Mouse (Mus musculus) CH12.LX (cell line): ENCODE measurements at regions not wholly inside any gene's neighbourhood (a gene's known extent, or its start where the extent isn't known, plus 50 kb on each side); places are given as distances from the start of the nearest gene placed in this dataset.

Experiments used
- DNase-seq: peaks from one replicate; pipeline ENCODE4 v3.0.0-alpha.2; 2013; ENCODE audit errors: extremely low read depth
- H3K27ac ChIP-seq: 2 replicates; pipeline ENCODE4 v1.5.1; 2012; ENCODE audit warnings: low read depth, mild to moderate bottlenecking, control low read depth, moderate library complexity; ENCODE audit not compliant: insufficient read depth
- H3K27me3 ChIP-seq: replicated peaks from 2 replicates; pipeline ENCODE3; 2012; ENCODE audit warnings: inconsistent platforms
- H3K36me3 ChIP-seq, 2 experiments: replicated peaks in 1 of 2; 2 replicates each; pipeline versions ENCODE3 to v1.6.1; 2012; ENCODE audit warnings: inconsistent platforms in 1 of 2, low read length in 1 of 2, mild to moderate bottlenecking in 1 of 2, mixed read lengths in 1 of 2, moderate library complexity in 1 of 2; ENCODE audit not compliant: control insufficient read depth in 1 of 2, insufficient read depth in 1 of 2
- H3K4me1 ChIP-seq, 2 experiments: 2 replicates each; pipeline ENCODE4 v1.6.1; 2012; ENCODE audit warnings: inconsistent platforms in 1 of 2, moderate library complexity in 1 of 2; ENCODE audit not compliant: insufficient read depth in 2 of 2, control insufficient read depth in 1 of 2
- H3K4me2 ChIP-seq: 2 replicates; pipeline ENCODE4 v1.6.1; 2012; ENCODE audit warnings: low read depth, mild to moderate bottlenecking, control low read depth; ENCODE audit not compliant: poor library complexity, insufficient read depth, severe bottlenecking
- H3K4me3 ChIP-seq, 3 experiments: fragments of 150-350 bp in 1 of 3; sonication (generic) in 1 of 3; replicated peaks in 1 of 3; 2 replicates each; pipeline versions ENCODE3 to v1.5.1; 2011 to 2012; ENCODE audit warnings: low read depth in 2 of 3, low read length in 2 of 3, mild to moderate bottlenecking in 2 of 3, moderate library complexity in 2 of 3, control low read depth in 1 of 3, improper control_type of control experiment in 1 of 3, inconsistent platforms in 1 of 3, mixed read lengths in 1 of 3; ENCODE audit not compliant: poor library complexity in 1 of 3
- H3K79me2 ChIP-seq: replicated peaks from 2 replicates; pipeline ENCODE4 v1.6.1; 2012; ENCODE audit warnings: mild to moderate bottlenecking, moderate library complexity; ENCODE audit not compliant: control insufficient read depth, poor library complexity, insufficient read depth, severe bottlenecking; ENCODE audit errors: extremely low read depth
- H3K9ac ChIP-seq: 2 replicates; pipeline ENCODE4 v1.6.1; 2012; ENCODE audit warnings: low read depth, mild to moderate bottlenecking, control low read depth, moderate library complexity; ENCODE audit not compliant: insufficient read depth
- H3K9me3 ChIP-seq: replicated peaks from 2 replicates; pipeline ENCODE3; 2012; ENCODE audit warnings: low read length, inconsistent platforms, mixed read lengths
- BHLHE40 ChIP-seq: IDR thresholded peaks from 2 replicates; pipeline ENCODE4 v1.6.1; 2011; ENCODE audit warnings: mild to moderate bottlenecking, low read depth, low read length, improper control_type of control experiment
- CHD1 ChIP-seq: IDR thresholded peaks from 2 replicates; pipeline ENCODE4 v1.6.1; 2012; ENCODE audit warnings: low read depth, low read length, improper control_type of control experiment, inconsistent platforms
- CHD2 ChIP-seq: IDR thresholded peaks from 2 replicates; pipeline ENCODE4 v1.6.1; 2011; ENCODE audit warnings: low read length, improper control_type of control experiment
- CTCF ChIP-seq, 2 experiments: IDR thresholded peaks in 1 of 2; conservative IDR thresholded peaks in 1 of 2; 2 replicates each; pipeline ENCODE4 v1.5.1; 2011 to 2012; ENCODE audit warnings: low read depth in 2 of 2, low read length in 2 of 2, improper control_type of control experiment in 1 of 2, inconsistent platforms in 1 of 2, mild to moderate bottlenecking in 1 of 2, moderate library complexity in 1 of 2
- E2F4 ChIP-seq: IDR thresholded peaks from 2 replicates; pipeline ENCODE4 v1.6.1; 2011; ENCODE audit warnings: low read depth, low read length, improper control_type of control experiment; ENCODE audit not compliant: insufficient replicate concordance
- ELF1 ChIP-seq: IDR thresholded peaks from 2 replicates; pipeline ENCODE4 v1.6.1; 2014; ENCODE audit warnings: low read depth, mild to moderate bottlenecking, inconsistent platforms, low read length, improper control_type of control experiment
- EP300 ChIP-seq: IDR thresholded peaks from 2 replicates; pipeline ENCODE4 v1.6.1; 2011; ENCODE audit warnings: low read length, improper control_type of control experiment
- ETS1 ChIP-seq: conservative IDR thresholded peaks from 2 replicates; pipeline ENCODE4 v1.6.1; 2012; ENCODE audit warnings: low read depth, mild to moderate bottlenecking, inconsistent platforms, low read length, improper control_type of control experiment, moderate library complexity
- GABPA ChIP-seq: IDR thresholded peaks from 2 replicates; pipeline ENCODE4 v1.6.1; 2012; ENCODE audit warnings: low read depth, low read length, improper control_type of control experiment, inconsistent platforms; ENCODE audit not compliant: insufficient replicate concordance
- HCFC1 ChIP-seq: IDR thresholded peaks from 2 replicates; pipeline ENCODE4 v1.6.1; 2012; ENCODE audit warnings: low read depth, mild to moderate bottlenecking, inconsistent platforms, low read length, improper control_type of control experiment
- IRF4 ChIP-seq: IDR thresholded peaks from 2 replicates; pipeline ENCODE4 v1.6.1; 2014; ENCODE audit warnings: low read depth, mild to moderate bottlenecking, inconsistent platforms, low read length, improper control_type of control experiment
- JUN ChIP-seq: IDR thresholded peaks from 2 replicates; pipeline ENCODE4 v1.6.1; 2011; ENCODE audit warnings: low read depth, mild to moderate bottlenecking, low read length, improper control_type of control experiment, moderate library complexity; ENCODE audit not compliant: insufficient read depth
- JUND ChIP-seq: conservative IDR thresholded peaks from 2 replicates; pipeline ENCODE4 v1.6.1; 2011; ENCODE audit warnings: low read depth, low read length, improper control_type of control experiment
- KAT2A ChIP-seq: IDR thresholded peaks from 2 replicates; pipeline ENCODE4 v1.6.1; 2012; ENCODE audit warnings: low read length, improper control_type of control experiment, inconsistent platforms; ENCODE audit not compliant: insufficient replicate concordance
- MAFK ChIP-seq: IDR thresholded peaks from 2 replicates; pipeline ENCODE4 v1.6.1; 2011; ENCODE audit warnings: low read length, improper control_type of control experiment; ENCODE audit not compliant: insufficient replicate concordance
- MAX ChIP-seq: IDR thresholded peaks from 2 replicates; pipeline ENCODE4 v1.6.1; 2011; ENCODE audit warnings: low read length, improper control_type of control experiment
- MAZ ChIP-seq: IDR thresholded peaks from 2 replicates; pipeline ENCODE4 v1.6.1; 2012; ENCODE audit warnings: low read depth, mild to moderate bottlenecking, inconsistent platforms, low read length, improper control_type of control experiment, moderate library complexity
- MEF2A ChIP-seq: IDR thresholded peaks from 2 replicates; pipeline ENCODE4 v1.6.1; 2014; ENCODE audit warnings: low read depth, mild to moderate bottlenecking, inconsistent platforms, low read length, improper control_type of control experiment, borderline replicate concordance
- MXI1 ChIP-seq: IDR thresholded peaks from 2 replicates; pipeline ENCODE4 v1.6.1; 2011; ENCODE audit warnings: mild to moderate bottlenecking, low read depth, low read length, improper control_type of control experiment
- MYC ChIP-seq: IDR thresholded peaks from 2 replicates; pipeline ENCODE4 v1.6.1; 2011; ENCODE audit warnings: low read depth, mild to moderate bottlenecking, improper control_type of control experiment, low read length
- NELFE ChIP-seq: IDR thresholded peaks from 2 replicates; pipeline ENCODE4 v1.6.1; 2011; ENCODE audit warnings: low read depth, low read length, improper control_type of control experiment
- NRF1 ChIP-seq: IDR thresholded peaks from 2 replicates; pipeline ENCODE4 v1.6.1; 2014; ENCODE audit warnings: low read depth, mild to moderate bottlenecking, inconsistent platforms, low read length, improper control_type of control experiment, moderate library complexity
- PAX5 ChIP-seq: IDR thresholded peaks from 2 replicates; pipeline ENCODE4 v1.6.1; 2012; ENCODE audit warnings: low read length, inconsistent platforms, mixed read lengths
- POLR2A ChIP-seq: IDR thresholded peaks from 2 replicates; pipeline ENCODE4 v1.6.1; 2011; ENCODE audit warnings: low read depth, mild to moderate bottlenecking, improper control_type of control experiment, low read length
- POLR2AphosphoS2 ChIP-seq: IDR thresholded peaks from 2 replicates; pipeline ENCODE4 v1.6.1; 2011; ENCODE audit warnings: low read depth, low read length, improper control_type of control experiment
- RAD21 ChIP-seq: IDR thresholded peaks from 2 replicates; pipeline ENCODE4 v1.6.1; 2011; ENCODE audit warnings: low read depth, mild to moderate bottlenecking, low read length, improper control_type of control experiment, moderate library complexity
- RCOR1 ChIP-seq: conservative IDR thresholded peaks from 2 replicates; pipeline ENCODE4 v1.6.1; 2012; ENCODE audit warnings: low read depth, mild to moderate bottlenecking, inconsistent platforms, low read length, improper control_type of control experiment
- SIN3A ChIP-seq: IDR thresholded peaks from 2 replicates; pipeline ENCODE4 v1.6.1; 2012; ENCODE audit warnings: low read length, improper control_type of control experiment, inconsistent platforms
- SMC3 ChIP-seq: IDR thresholded peaks from 2 replicates; pipeline ENCODE4 v1.6.1; 2011; ENCODE audit warnings: low read depth, low read length, improper control_type of control experiment
- TBP ChIP-seq: conservative IDR thresholded peaks from 2 replicates; pipeline ENCODE4 v1.6.1; 2011; ENCODE audit warnings: low read depth, low read length, improper control_type of control experiment
- TCF12 ChIP-seq: IDR thresholded peaks from 2 replicates; pipeline ENCODE4 v1.6.1; 2014; ENCODE audit warnings: low read depth, mild to moderate bottlenecking, inconsistent platforms, low read length, improper control_type of control experiment
- UBTF ChIP-seq: IDR thresholded peaks from 2 replicates; pipeline ENCODE4 v1.6.1; 2012; ENCODE audit warnings: low read depth, mild to moderate bottlenecking, inconsistent platforms, low read length, improper control_type of control experiment, moderate library complexity
- USF1 ChIP-seq: IDR thresholded peaks from 2 replicates; pipeline ENCODE4 v1.6.1; 2014; ENCODE audit warnings: low read depth, mild to moderate bottlenecking, inconsistent platforms, low read length, improper control_type of control experiment
- USF2 ChIP-seq: conservative IDR thresholded peaks from 2 replicates; pipeline ENCODE4 v1.6.1; 2011; ENCODE audit warnings: low read depth, low read length, improper control_type of control experiment
- ZC3H11A ChIP-seq: IDR thresholded peaks from 2 replicates; pipeline ENCODE4 v1.6.1; 2012; ENCODE audit warnings: low read depth, mild to moderate bottlenecking, inconsistent platforms, low read length, improper control_type of control experiment
- ZKSCAN1 ChIP-seq: IDR thresholded peaks from 2 replicates; pipeline ENCODE4 v1.6.1; 2012; ENCODE audit warnings: low read depth, inconsistent platforms, low read length, improper control_type of control experiment, borderline replicate concordance
- ZMIZ1 ChIP-seq: IDR thresholded peaks from 2 replicates; pipeline ENCODE4 v1.6.1; 2012; ENCODE audit warnings: low read depth, mild to moderate bottlenecking, inconsistent platforms, low read length, improper control_type of control experiment
- ZNF384 ChIP-seq: IDR thresholded peaks from 2 replicates; pipeline ENCODE4 v1.6.1; 2012; ENCODE audit warnings: low read depth, low read length, improper control_type of control experiment, inconsistent platforms
- dilution Hi-C: fragments of 300-500 bp; cut with MboI; formaldehyde crosslinking; loops from 2 replicates; pipeline ENCODE4 v1.14.3; 2020; ENCODE audit warnings: low sequenced_read_pairs; ENCODE audit not compliant: extremely low pct_unique_long_range_greater_than_20kb, extremely low pct_ligation_motif_present
- in situ Hi-C: fragments of 300-500 bp; cut with MboI; formaldehyde crosslinking; loops from 3 replicates; pipeline ENCODE4 v1.14.3; 2019; ENCODE audit warnings: low sequenced_read_pairs, low pct_ligation_motif_present, low pct_unique_long_range_greater_than_20kb, mixed read lengths

GRCm38 (mm10) chr4:21173789-21174188 is 512.0 kb downstream of the Prdm13 start:
- peak; percentile 73 for DNase-seq

GRCm38 (mm10) chr4:21173019-21173418 is 512.7 kb downstream of the Prdm13 start:
- dilution Hi-C loops = no loop called here
- in situ Hi-C loops = no loop called here
- no peaks in the 10 kb centered on the region for H3K27me3 ChIP-seq

More at GRCm38 (mm10) chr4:21173789-21174188, 512.0 kb downstream of the Prdm13 start:
- in situ Hi-C loops = no loop called here
- Histone ChIP-seq H3K36me3 (no peaks in the 10 kb centered on the region), H3K27me3 (no peaks in the 10 kb centered on the region), H3K4me2 (no peak overlapping the region), H3K27ac (no peak overlapping the region), H3K4me3 (no peak overlapping the region), H3K9ac (no peak overlapping the region; the same call in 1 of the 2 replicates), H3K4me1 (peaks cover 0 to 20% of the 10 kb centered on the region in 2 experiments; a peak in 1 of 4 replicates), H3K9me3 (no peaks in the 10 kb centered on the region), H3K79me2 (no peaks in the 10 kb centered on the region)
- dilution Hi-C loops = no loop called here
- TF ChIP-seq JUND = peak; percentile 63
- no peak for TF ChIP-seq POLR2A
- TF ChIP-seq TCF12 = no peak
- TF ChIP-seq HCFC1 = no peak
- no peak for TF ChIP-seq RAD21
- TF ChIP-seq MXI1 = no peak
- no peak for TF ChIP-seq SIN3A
- TF ChIP-seq CHD1 = no peak
- no peak for TF ChIP-seq MAX
- no peak for TF ChIP-seq PAX5
- no peak for TF ChIP-seq RCOR1
- no peak for TF ChIP-seq USF1
- TF ChIP-seq BHLHE40 = peak; percentile 39; the same call in 1 of the 2 replicates
- no peak for TF ChIP-seq MAZ
- 0 out of 2 replicates have a peak, but pooled peaks have one; percentile 14 for TF ChIP-seq ELF1
- peak; percentile 62; the same call in 1 of the 2 replicates for TF ChIP-seq EP300
- no peak for TF ChIP-seq CHD2
- no peak for TF ChIP-seq USF2
- TF ChIP-seq E2F4 = no peak
- TF ChIP-seq TBP = 0 out of 2 replicates have a peak, but pooled peaks have one; percentile 13
- TF ChIP-seq NELFE = no peak
- TF ChIP-seq KAT2A = no peak
- no peak for TF ChIP-seq ZMIZ1
- TF ChIP-seq ETS1 = peak; percentile 69
- peak; percentile 86 for TF ChIP-seq IRF4
- TF ChIP-seq MEF2A = no peak
- no peak for TF ChIP-seq CTCF (conservative IDR thresholded peaks at IDR 0.05 in 1 of 2, IDR thresholded peaks at IDR 0.05 in 1 of 2; ENCODE audit: low read depth in 2 of 2, low read length in 2 of 2)
- TF ChIP-seq MAFK = no peak
- TF ChIP-seq ZC3H11A = no peak
- TF ChIP-seq POLR2AphosphoS2 = no peak
- no peak for TF ChIP-seq ZKSCAN1
- TF ChIP-seq NRF1 = no peak
- peak; percentile 51; the same call in 1 of the 2 replicates for TF ChIP-seq JUN
- TF ChIP-seq UBTF = no peak
- TF ChIP-seq GABPA = no peak
- no peak for TF ChIP-seq MYC
- TF ChIP-seq ZNF384 = no peak
- TF ChIP-seq SMC3 = no peak

More at GRCm38 (mm10) chr4:21173019-21173418, 512.7 kb downstream of the Prdm13 start:
- H3K79me2 ChIP-seq = no peaks in the 10 kb centered on the region
- H3K9me3 ChIP-seq = no peaks in the 10 kb centered on the region
- peaks cover 0 to 20% of the 10 kb centered on the region in 2 experiments; a peak in 1 of 4 replicates for H3K4me1 ChIP-seq
- no peak for DNase-seq
- no peak overlapping the region for H3K9ac ChIP-seq
- no peak for TF ChIP-seq MAX
- TF ChIP-seq ZNF384 = no peak
- TF ChIP-seq ELF1 = no peak
- no peak for TF ChIP-seq ETS1
- no peak for TF ChIP-seq MAFK
- TF ChIP-seq TCF12 = no peak
- no peak for TF ChIP-seq USF2
- no peak for TF ChIP-seq HCFC1
- TF ChIP-seq JUN = no peak
- no peak for TF ChIP-seq CHD1
- TF ChIP-seq MAZ = no peak
- no peak for TF ChIP-seq RCOR1
- no peak for TF ChIP-seq MEF2A
- TF ChIP-seq POLR2AphosphoS2 = no peak
- no peak overlapping the region for H3K4me3 ChIP-seq
- no peak overlapping the region for H3K4me2 ChIP-seq
- no peaks in the 10 kb centered on the region for H3K36me3 ChIP-seq
- H3K27ac ChIP-seq = no peak overlapping the region
